Mouse (Mus musculus): ENCODE measurements around the gene Tapbp.
"Not testable (repeated sequence)": the region's sequence is repeated elsewhere in the genome, so short reads cannot be mapped to it uniquely, and the experiment has no call there.

Gene Tapbp

DNA sequence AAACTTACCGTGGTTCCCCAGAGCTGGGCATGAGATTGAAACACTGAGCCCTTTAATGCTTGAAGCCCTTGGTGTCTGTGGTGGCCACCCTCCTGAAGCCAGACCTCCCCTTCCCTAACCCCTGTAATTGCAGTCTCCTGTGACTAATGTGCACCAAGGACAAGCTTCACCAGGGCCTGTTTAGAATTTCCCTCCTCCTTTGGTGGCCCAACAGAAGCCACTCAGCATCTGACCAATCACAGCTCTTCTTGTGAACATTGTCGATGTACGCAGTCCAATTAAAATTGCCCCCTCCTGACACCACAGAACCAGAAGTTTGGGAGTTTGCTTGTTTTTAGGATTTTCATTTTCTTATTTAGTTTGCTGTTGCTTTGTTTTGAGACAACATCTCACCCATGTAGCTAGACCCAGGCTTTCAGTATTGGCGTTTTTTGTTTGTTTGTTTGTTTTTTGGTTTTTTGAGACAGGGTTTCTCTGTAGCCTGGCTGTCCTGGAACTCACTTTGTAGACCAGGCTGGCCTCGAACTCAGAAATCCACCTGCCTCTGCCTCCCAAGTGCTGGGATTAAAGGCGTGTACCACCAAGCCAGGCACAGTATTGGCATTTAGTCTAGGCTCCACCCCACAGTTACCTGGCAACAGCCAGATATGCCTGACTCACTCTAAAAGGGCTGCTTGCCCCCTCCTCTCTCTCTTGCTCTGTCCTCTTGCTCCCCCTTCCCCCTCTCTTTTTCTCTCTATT lies 11.6 kb upstream of the Tapbp start:
- not testable (repeated sequence) for DNase-seq (ENCODE audit: low spot score in 2 of 2)

DNA sequence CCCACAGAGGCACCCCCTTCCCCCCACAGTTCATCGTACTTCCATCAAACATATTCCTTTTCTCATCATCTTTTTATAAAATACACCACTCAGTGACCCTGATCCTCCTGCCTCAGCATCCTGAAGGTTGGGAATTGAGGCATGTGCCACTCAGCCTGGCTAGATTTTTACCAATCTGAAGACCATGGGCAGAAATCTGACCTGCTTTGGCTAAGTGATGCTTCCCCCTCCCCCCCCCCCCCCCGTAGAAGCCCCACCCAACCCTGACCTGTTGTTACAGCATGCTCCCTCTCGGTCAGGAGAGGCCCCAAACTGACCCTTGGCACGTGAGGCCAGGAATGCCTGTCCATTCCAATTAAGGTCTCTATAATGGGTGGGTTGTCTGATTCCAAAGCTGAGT lies 10.9 kb upstream of the Tapbp start, which contains the start of gene Platr17:
TSS of gene Platr17 (plus strand) at position 301 of the 400 bp plus-strand sequence.
- not testable (repeated sequence) for DNase-seq (ENCODE audit: low spot score in 2 of 2)

DNA sequence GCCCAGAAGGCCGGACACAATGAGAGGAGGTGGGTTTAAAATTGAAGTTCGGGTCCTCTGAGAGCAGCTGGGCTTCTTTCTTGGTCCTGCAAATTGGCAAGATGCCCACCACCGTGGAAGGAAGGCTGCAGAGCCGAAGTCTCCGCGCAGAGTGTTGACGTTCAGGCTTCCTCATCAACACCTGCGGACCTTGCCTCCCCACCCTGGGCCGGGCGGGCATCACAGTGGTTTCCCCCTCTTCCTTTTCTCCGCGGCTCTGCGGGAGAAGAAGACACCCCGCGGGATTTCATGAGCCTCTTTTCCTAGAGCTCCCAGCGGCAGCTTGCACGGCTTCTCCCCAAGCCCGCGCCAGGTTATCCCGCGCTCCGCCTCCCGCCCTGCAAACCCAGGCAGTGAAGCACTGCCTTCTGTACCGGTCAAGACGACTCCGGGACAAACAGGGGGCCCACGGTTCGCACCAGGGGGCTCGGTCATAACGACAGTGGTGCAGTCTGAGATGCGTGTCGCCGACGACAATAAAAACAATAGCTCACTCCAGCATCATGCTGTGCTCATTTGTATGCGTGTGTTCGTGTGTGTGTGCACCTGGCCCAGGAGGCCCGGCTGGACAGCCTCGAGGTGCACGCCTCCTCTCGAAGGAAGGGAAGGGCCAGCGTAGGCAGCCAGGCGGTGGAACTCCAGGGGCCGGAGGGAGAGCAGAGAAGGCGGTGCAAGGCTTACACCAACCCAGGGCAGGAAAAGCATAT lies 7.2 kb upstream of the Tapbp start:
- DNase-seq (ENCODE audit: low spot score in 2 of 2), result no peak

DNA sequence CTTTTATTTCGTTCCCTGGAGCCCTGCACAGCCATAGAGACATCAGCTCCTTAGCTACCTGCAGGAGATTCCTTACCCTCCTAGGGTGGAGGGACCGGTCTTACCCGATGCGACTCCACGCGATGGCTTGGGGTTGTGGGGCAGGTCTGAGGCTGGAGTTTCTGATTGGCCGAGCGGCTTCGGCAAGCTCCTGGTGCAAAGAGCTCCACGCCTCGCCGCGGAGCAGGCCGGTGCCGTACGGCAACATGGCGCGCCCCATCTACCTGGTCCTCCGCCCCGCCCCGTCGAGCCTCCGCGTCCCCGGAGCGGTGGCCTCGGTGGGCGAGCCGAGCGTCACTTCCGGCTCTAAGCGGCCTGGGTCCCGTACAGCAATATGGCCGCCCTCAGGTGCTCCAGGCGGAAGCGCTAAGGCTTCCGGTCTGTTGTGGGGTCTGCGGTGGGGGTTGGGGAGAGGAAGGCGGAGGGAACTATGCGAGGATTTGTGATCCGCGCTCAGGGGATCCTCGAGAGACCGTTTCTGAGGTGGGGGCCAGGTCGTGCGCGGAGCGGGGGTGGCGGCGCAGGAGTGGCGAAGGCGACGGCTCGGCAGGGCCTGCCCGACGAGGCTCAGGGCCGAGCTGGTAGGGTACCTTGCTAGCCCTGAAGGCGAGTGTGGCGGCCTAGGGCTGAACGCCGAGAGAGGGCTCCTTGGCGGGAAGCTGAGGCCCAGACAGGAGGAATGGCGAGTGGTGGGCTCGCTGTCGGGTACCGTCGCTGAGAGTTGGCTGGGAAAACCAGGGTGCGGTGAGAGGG lies 6.4 kb upstream of the Tapbp start, which contains the start of gene Daxx:
TSS of gene Daxx (plus strand) at position 338 of the 792 bp plus-strand sequence.
- peak; percentile 99 for DNase-seq (ENCODE audit: low spot score in 2 of 2)

DNA sequence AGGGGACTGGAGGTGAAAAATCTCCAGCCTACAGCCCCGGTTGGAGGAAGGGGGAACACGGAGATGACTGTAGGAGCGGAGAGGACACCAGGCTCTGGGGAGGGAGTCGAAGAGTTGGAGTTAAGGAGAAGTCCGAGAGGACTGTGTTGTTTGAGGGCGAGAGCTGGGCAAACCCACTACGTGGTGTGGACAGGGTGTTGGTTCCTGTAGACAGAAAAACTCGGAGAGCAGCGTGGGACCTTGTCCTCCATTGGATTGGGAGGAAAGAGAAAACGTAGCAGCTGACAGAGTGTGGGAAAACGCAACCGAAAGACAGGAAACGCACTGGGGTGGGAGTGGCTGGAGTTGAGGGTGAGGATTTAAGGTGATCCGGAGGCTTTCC lies 5.8 kb upstream of the Tapbp start:
- no peak for DNase-seq (ENCODE audit: low spot score in 2 of 2)

DNA sequence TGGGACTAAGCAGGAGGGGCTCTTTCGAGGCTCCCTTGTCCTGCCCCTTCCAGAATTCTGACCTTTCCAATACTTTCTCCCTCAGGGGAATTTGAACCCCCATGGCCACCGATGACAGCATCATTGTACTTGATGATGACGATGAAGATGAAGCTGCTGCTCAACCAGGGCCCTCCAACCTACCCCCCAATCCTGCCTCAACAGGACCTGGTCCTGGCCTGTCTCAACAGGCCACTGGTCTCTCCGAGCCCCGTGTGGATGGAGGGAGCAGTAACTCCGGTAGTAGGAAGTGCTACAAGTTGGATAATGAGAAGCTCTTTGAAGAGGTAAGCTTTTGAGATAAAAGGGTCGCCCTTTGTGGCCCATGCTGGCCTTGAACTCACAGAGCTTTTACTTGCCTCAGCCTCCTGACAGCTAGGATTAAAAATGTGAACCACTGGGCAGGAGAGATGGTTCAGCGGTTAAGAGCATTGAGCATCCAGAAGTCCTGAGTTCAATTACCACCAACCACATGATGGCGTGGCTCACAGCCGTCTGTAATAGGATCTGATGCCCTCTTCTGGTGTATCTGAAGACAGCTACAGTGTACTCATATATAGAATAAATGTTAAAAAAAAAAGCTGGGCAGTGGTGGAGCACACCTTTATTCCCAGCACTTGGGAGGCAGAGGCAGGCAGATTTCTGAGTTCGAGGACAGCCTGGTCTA lies 5.2 kb upstream of the Tapbp start:
- DNase-seq (ENCODE audit: low spot score in 2 of 2), result no peak

DNA sequence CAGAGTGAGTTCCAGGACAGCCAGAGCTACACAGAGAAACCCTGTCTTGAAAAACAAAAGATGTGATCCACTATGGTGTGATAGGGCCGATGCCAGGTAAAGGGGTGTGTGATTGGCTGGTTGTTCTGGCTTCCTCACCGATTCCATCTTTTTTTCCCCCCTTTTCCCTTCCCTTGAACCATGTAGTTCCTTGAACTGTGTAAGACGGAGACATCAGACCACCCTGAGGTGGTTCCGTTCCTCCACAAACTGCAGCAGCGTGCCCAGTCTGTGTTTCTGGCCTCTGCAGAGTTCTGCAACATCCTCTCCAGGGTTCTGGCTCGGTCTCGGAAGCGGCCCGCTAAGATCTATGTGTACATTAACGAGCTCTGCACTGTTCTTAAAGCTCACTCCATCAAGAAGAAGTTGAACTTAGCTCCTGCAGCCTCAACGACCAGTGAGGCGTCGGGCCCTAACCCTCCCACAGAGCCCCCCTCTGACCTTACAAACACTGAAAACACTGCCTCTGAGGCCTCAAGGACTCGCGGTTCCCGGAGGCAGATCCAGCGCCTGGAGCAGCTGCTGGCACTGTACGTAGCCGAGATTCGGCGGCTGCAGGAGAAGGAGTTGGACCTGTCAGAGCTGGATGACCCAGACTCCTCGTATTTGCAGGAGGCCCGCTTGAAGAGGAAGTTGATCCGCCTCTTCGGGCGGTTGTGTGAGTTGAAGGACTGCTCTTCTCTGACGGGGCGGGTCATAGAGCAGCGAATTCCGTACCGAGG lies 4.5 kb upstream of the Tapbp start:
- no peak for DNase-seq (ENCODE audit: low spot score in 2 of 2)

DNA sequence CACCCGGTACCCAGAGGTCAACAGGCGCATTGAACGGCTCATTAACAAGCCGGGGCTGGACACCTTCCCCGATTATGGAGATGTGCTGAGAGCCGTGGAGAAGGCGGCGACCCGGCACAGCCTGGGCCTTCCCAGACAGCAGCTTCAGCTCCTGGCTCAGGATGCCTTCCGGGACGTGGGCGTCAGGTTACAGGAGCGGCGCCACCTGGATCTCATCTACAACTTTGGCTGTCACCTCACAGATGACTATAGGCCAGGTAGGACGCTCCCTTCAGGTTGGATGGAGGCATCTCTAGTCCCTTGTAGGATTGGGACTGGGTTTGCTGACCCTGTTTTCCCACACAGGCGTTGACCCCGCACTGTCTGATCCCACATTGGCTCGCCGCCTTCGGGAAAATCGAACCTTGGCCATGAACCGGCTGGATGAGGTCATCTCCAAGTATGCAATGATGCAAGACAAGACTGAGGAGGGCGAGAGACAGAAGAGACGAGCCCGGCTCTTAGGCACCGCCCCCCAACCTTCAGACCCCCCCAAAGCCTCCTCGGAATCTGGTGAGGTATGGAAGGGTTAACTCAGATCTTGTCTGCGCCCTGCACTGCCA lies 3.8 kb upstream of the Tapbp start:
- no peak for DNase-seq (ENCODE audit: low spot score in 2 of 2)

DNA sequence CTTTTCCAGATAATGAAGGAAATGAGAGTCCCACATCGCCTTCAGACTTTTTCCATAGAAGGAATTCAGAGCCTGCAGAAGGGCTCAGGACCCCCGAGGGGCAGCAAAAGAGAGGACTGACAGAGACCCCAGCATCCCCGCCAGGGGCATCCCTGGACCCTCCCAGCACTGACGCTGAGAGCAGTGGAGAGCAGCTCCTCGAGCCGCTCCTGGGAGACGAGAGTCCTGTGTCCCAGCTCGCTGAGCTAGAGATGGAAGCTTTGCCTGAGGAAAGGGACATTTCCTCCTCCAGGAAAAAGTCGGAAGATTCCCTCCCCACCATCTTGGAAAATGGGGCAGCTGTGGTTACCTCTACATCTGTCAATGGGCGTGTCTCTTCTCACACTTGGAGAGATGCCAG lies 2.4 kb upstream of the Tapbp start:
- DNase-seq (ENCODE audit: low spot score in 2 of 2), result no peak

DNA sequence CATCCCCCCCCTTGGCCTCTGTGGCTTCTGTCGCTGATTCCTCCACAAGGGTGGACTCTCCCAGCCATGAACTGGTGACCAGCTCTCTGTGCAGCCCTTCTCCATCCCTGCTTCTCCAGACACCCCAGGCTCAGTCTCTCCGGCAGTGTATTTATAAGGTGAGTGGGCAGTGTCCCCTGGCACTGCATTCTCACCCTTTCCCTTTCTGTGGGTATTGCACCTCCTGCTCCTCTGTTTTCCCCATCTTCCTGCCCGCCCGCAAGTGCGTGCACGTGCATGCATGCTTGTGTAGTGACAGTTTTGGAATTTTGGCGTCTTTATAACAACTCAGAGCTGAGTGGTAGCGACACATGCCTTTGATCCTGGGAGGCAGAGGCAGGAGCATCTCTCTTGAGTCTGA lies 1.8 kb upstream of the Tapbp start:
- DNase-seq (ENCODE audit: low spot score in 2 of 2), result no peak

DNA sequence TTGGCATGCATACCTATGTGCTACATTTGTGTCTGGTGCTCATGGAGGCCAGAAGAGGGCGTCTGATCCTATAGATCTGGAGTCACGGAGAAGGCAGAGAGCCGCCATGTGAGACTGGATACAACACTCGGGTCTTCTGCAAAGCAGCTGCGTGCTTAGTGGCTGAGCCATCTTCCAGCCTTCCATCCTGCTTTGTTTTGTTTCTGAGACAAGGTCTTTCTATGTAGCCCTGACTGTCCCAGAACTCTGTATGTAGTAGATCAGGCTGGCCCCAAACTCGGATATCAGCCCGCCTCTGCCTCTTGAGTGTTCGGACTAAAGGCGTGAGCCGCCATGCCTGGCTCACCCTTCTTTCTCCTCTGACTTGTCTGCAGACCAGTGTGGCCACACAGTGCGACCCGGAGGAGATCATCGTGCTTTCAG lies 719 bp upstream of the Tapbp start:
- no peak for DNase-seq (ENCODE audit: low spot score in 2 of 2)

DNA sequence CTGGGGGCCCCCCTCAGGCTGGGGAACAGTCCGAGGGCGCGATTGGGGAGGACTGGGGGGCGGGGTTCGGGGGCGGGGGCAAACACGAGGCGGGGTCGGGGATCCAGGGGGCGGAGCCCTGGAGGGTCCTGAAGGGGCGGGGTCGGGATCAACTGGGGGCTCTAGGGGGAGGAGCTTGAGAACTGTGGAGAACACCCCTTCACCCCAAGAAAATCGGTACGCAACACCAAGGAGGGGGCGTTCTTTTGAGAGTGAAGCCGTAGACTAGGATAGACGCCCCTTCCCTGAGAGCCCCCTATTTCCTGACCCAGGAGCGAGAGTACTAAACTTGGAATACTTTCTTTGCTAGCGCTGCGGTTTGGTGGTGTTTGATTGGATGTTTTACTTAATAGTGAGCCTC lies 595 bp downstream of the Tapbp start:
- DNase-seq (ENCODE audit: low spot score in 2 of 2), result no peak

DNA sequence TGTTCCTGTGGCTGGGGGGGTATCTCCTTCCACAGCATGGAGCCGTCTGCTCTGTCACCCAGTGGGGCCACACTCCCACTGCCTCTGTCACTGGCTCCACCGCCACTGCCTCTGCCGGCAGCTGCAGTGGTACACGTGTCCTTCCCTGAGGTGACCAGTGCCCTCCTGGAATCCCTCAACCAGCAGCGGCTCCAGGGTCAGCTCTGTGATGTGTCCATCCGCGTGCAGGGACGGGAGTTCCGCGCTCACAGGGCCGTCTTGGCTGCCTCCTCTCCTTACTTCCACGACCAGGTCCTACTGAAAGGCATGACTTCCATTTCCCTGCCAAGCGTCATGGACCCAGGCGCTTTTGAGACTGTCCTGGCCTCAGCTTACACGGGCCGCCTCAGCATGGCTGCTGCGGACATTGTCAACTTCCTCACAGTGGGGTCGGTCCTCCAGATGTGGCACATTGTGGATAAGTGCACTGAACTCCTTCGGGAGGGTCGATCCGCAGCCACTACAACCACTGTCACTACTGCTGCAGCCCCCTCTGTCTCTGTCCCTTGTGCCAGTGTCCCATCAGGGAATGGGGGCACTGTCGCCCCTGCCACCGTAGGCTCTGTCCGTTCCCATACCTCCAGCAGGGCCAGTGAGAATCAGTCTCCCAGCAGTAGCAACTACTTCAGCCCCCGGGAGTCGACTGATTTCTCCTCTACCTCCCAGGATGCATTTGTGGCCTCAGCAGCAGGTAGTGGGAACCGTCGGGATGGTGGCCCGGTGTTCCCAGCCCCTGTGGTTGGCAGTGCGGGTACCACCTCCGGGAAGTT lies 1.4 kb downstream of the Tapbp start:
- no peak for DNase-seq (ENCODE audit: low spot score in 2 of 2)

DNA sequence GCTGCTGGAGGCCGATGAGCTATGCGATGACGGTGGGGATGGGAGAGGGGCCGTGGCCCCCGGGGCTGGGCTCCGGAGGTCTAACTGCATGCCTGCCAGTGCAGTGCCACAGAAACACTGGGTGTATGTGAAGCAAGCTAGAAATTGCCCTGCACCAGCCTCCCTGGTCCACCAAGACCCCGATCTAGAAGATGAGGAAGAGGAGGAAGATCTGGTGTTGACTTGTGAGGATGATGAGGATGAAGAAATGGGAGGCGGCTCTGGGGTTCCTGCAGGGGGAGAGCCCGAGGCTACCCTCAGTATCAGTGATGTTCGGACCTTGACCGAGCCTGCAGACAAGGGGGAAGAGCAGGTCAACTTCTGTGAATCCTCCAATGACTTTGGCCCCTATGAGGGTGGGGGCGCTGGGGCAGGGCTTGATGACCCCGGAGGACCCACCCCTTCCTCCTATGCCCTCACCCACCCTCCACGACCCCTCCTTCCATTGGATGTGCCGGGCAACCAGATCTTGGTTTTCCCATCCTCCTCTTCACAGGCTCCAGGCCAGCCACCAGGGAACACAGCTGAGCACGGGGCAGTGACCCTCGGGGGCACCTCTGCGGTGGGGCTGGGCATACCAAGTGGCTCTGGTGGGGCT lies 2.1 kb downstream of the Tapbp start:
- no peak for DNase-seq (ENCODE audit: low spot score in 2 of 2)

DNA sequence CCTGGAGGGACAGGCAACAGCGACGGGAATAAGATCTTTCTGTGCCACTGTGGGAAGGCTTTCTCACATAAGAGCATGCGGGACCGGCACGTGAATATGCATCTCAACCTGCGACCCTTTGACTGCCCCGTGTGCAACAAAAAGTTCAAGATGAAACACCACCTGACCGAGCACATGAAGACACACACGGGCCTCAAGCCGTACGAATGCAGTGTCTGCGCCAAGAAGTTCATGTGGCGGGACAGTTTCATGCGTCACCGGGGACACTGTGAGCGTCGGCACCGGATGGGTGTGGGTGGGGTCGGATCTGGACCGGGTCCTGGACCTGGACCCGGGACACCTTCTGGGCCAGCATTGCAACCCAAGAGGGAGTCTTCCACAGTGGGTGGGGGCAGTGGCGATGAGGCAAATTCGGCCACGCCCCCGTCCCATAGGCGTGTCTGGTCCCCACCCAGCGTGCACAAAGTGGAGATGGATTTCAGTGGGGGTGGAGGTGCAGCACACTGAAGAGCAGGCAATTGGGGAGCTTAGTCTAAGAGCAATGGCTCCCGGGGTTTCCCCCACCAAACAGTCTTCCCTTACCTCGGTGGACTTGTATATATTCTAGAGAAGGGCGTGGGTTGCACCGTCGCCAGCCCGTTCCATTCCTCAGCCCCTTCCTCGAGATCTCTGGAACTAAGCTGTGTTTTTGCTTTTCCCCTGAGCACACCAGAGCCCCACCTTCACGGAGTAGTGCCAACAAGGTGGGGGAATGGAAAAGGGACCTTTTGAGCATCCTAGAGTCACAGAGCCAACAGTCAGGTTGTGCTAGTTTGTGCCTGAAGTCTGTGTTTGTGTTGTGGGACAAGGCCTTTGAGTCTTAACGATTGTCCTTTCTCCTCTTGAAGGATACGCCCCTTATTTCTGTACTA lies 2.8 kb downstream of the Tapbp start:
- DNase-seq (ENCODE audit: low spot score in 2 of 2), result no peak

DNA sequence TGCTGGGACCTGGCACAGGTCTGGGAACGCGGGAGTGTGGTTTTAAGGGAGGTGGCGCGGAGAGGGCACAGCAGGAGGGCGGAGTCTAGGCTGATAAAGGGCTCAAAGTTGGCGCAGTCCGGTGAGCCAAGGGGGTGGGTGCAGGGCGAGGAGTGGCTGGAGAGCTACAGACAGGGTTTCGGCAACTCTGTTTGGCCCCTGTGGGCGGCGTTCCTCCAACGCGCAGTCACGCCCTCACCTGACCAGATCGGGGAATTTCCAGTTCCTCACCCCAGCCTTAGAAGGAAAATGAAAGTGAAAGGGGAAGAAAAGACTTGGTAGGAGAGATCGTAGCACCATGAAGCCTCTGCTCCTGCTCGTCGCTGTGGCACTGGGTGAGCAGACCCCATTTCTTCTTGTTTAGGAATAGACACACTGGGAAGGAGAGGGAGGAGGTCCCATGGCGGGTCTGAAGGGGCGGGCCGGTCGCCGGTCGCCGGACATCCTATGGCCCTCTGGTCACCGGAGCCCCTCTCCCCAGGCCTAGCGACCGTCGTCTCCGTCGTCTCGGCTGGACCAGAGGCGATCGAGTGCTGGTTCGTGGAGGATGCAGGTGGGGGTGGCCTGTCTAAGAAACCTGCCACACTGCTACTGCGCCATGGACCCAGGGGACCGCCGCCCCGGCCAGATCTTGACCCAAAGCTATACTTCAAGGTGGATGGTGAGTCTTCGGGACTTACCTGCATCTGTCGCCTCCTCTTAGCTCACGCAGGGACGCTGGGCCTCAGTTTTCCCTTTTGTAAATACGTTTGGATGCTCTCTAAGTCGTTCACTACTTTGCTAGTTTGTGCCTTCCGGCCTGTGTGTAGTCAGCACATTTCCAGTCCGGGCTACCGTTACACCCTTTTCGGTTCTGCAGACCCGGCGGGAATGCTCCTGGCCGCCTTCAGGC lies 3.9 kb downstream of the Tapbp start:
- peak; percentile 78 to 79 for DNase-seq (ENCODE audit: low spot score in 2 of 2)
